Mouse (Mus musculus): Measurements from ENCODE around the gene Zfp938.

Zfp938 gene

DNA sequence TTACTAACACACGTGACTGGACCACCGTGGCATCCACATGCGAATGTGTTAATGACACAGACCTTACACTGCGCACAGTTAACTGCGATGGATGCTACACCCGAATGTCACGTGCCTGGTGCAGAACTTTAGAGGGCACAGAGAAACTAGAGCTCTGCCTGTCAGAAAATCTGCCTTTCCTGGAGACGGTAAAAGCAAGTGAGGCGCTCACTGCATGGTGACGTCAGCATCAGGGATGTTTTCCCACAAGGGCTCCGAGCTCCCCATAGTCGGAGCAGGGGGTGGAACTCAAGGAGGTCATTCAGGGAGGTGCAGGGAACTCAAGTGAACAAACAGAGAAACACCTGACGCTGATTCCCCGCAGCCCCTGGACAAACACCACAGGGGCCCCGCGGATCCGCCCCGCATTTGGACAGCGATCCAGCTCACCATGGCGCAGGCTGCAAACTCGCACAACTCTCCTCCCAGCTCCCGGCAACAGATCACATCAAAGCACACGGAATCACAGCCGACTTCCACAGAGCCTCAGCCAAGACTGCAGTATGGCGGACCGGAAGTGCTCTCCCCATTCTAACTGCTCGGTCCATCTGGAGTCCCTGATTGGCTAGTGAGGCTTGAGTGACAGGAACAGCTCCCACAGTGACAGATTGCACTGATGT, at the start of gene Zfp938:
Zfp938 (minus strand) TSS at position 539 of the 659 bp plus-strand sequence.
- in situ Hi-C loops (cut with MboI): no loop called here

DNA sequence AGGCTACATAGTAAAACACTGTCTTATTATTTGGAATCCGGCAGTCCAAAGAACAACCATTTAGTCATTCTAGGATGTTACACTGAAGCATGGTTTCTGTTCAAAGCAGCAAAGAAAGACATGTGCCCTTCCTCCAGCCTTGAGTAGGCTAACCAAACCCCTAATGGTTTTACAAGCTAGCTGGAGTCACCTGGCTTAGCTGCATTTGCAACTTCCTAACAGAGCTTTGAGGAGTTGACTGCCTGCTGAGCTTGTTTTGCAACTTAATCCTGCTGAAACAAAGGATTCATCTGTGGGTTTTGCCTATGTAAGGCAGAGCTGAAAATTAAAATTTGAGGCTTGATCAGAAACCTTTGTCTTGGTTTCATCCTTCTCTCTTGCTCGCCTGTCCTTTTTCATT, 16.3 kb upstream of the Zfp938 start:
- in situ Hi-C loops (cut with MboI): no loop called here

DNA sequence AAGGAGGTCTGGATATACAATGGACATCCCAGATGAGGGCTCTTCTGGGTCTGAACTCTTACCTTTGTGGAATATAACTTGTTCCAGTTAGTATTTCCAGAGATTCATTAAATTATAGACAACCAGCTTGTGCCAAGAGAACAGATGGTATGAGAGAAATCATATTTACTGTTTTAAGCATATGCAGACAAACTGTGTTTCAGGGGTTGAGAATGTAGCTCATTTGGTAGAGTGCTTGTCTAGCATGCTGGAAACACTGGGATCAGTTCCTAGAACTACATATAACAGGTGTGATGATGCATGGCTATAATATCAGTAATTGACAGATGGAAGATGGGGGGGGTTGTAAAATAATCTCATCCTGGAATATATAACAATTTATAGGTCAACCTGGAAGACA, 3.9 kb upstream of the Zfp938 start:
- in situ Hi-C loops (cut with MboI): no loop called here

DNA sequence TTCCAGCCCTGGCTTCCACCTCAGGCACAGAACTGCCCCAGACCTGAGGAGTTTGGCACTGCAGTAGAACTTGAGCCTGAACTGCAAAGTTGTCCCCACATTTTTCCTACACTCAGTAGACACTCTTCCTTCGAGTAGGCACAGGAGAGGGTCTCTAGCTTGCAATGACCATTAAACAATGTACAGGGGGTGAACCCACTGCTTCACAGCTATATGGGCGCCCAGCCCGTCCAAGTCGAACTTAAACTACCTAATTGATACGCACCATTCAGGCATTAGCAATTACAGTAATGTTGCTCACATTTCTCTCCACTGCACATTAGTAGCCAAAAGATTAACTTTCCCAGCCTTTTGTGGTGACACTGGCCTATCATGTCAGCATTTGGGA, 315 bp upstream of the Zfp938 start:
- in situ Hi-C loops (cut with MboI): no loop called here

DNA sequence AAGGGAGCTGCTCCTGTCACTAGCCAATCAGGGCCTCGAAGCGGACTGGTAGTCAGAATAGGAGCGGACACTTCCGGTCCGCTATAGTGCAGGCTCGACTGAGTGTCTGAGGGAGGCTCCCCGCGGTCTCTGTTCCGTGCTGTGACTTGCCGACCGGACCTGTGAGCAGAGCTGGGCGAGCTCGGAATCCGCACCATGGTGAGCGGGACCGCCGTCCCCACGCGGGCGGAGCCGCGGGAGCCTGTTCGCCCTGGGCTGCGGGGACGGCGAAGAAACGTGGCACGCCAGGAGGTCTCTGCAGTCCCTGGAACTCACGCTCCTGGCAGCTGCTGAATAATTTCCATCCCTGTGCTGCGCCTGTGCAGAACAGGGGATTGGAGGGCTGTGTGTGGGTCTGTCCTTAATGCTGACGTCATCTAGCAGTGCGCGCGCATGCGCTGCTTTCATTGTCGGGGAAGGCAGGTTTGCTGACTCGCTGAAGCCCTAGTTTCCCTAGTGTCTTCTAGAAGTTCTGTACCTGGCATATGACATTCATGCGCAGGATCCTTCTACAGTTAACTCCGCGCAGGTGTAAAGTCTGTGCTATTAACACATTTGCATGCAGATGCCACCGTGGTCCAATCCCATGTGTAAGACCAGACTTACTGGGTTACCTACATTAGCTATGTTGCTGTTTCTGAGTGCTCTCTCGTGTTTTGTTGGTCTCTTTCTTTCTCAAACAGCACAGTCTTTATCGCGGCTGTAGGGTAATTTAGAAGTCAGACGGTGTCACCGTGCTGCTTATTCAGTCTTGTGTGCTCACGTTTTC, 62.6 kb downstream of the Zfp938 start:
- in situ Hi-C loops (cut with MboI): loop anchor here (10.0 kb wide), 1 partner anchor 544 kb away; no protein-coding TSS in a partner anchor

All from mature B cell (primary cell).